Mouse (Mus musculus) G1E (cell line): Measurements from ENCODE around the gene Ctsg. TPM values are rescaled to one million over a fixed set of nuclear protein-coding genes. Genes with fewer than 3 reads are reported as not detected.

Experiments
- ATAC-seq: 2 replicates; pipeline ENCODE4 v1.8.0; 2016; ENCODE audit warnings: mild to moderate bottlenecking; ENCODE audit not compliant: insufficient number of reproducible peaks, poor library complexity, low FRiP score, severe bottlenecking; ENCODE audit errors: extremely low read depth
- DNase-seq: peaks from one replicate; pipeline ENCODE4 v3.0.0; 2012; ENCODE audit warnings: low spot score
- H3K27me3 ChIP-seq: 2 replicates; pipeline ENCODE4 v1.6.1; 2012; ENCODE audit warnings: mild to moderate bottlenecking, low read length, inconsistent platforms; ENCODE audit not compliant: insufficient read depth
- H3K36me3 ChIP-seq: replicated peaks from 2 replicates; pipeline ENCODE3; 2012; ENCODE audit warnings: mild to moderate bottlenecking, inconsistent platforms
- H3K4me1 ChIP-seq: 2 replicates; pipeline ENCODE4 v1.6.1; 2012; ENCODE audit warnings: low read depth, low read length, inconsistent platforms, mixed read lengths; ENCODE audit not compliant: insufficient read depth
- H3K4me3 ChIP-seq: 2 replicates; pipeline ENCODE4 v1.5.1; 2012; ENCODE audit warnings: low read depth, mild to moderate bottlenecking, inconsistent platforms, low read length, moderate library complexity, mixed read lengths
- H3K9me3 ChIP-seq: replicated peaks from 2 replicates; pipeline ENCODE4 v1.6.1; 2012; ENCODE audit warnings: inconsistent platforms
- CTCF ChIP-seq: IDR thresholded peaks from 2 replicates; pipeline ENCODE4 v1.5.1; 2012; ENCODE audit warnings: low read depth, low read length, inconsistent platforms, mixed read lengths
- GATA1 ChIP-seq: IDR thresholded peaks from 2 replicates; pipeline ENCODE4 v1.6.1; 2012; ENCODE audit warnings: borderline replicate concordance, low read length, inconsistent platforms, mixed read lengths
- GATA2 ChIP-seq: IDR thresholded peaks from 2 replicates; pipeline ENCODE4 v1.6.1; 2012; ENCODE audit warnings: low read depth, low read length, inconsistent platforms, borderline replicate concordance
- POLR2AphosphoS5 ChIP-seq: IDR thresholded peaks from 2 replicates; pipeline ENCODE4 v1.6.1; 2012; ENCODE audit warnings: low read depth, low read length, inconsistent platforms; ENCODE audit not compliant: insufficient replicate concordance
- TAL1 ChIP-seq: conservative IDR thresholded peaks from 2 replicates; pipeline ENCODE4 v1.6.1; 2012; ENCODE audit warnings: low read depth, low read length, inconsistent platforms, mixed read lengths
- polyA plus RNA-seq: library from polyadenylated mRNA; stranded (reverse); fragments of >175 nt; gene quantifications from 2 replicates; pipeline ENCODE4 v1.2.3, GENCODE M21; 2012
- total RNA-seq, 2 experiments: library from RNA; stranded (forward) in 1 of 2; stranded (reverse) in 1 of 2; fragments of 200-1000 nt in 1 of 2; fragments of >200 nt in 1 of 2; fragmentation: Nextera tagmentation in 1 of 2; gene quantifications; 2 replicates each; pipeline ENCODE4 v1.2.3; 2014 to 2017

Gene Ctsg
- total and polyA plus RNA-seq, 3 experiments: 0.11 to 0.16 TPM; not detected in 1

GRCm38 (mm10) chr14:56105447-56106180 is 3.2 kb upstream of the Ctsg start:
- H3K4me3 ChIP-seq: no peak overlapping the region
- no peak for ATAC-seq

GRCm38 (mm10) chr14:56105016-56105415 is 2.6 kb upstream of the Ctsg start:
- no peak overlapping the region for H3K4me3 ChIP-seq
- no peak for DNase-seq
- no peaks in the 10 kb centered on the region for H3K36me3 ChIP-seq
- ATAC-seq: no peak
- no peak for TF ChIP-seq GATA2
- TF ChIP-seq TAL1: no peak
- no peak for TF ChIP-seq POLR2AphosphoS5
- TF ChIP-seq CTCF: no peak
- no peaks in the 10 kb centered on the region for H3K9me3 ChIP-seq
- H3K27me3 ChIP-seq: peaks cover 33% of the 10 kb centered on the region
- no peaks in the 10 kb centered on the region for H3K4me1 ChIP-seq

More at GRCm38 (mm10) chr14:56105447-56106180, 3.2 kb upstream of the Ctsg start:
- H3K27me3 ChIP-seq: peaks cover 27% of the 10 kb centered on the region
- no peaks in the 10 kb centered on the region for H3K9me3 ChIP-seq
- DNase-seq: no peak
- no peaks in the 10 kb centered on the region for H3K36me3 ChIP-seq
- no peaks in the 10 kb centered on the region for H3K4me1 ChIP-seq
- TF ChIP-seq TAL1: no peak
- TF ChIP-seq POLR2AphosphoS5: no peak
- TF ChIP-seq CTCF: no peak
- no peak for TF ChIP-seq GATA1
- TF ChIP-seq GATA2: no peak

DNA sequence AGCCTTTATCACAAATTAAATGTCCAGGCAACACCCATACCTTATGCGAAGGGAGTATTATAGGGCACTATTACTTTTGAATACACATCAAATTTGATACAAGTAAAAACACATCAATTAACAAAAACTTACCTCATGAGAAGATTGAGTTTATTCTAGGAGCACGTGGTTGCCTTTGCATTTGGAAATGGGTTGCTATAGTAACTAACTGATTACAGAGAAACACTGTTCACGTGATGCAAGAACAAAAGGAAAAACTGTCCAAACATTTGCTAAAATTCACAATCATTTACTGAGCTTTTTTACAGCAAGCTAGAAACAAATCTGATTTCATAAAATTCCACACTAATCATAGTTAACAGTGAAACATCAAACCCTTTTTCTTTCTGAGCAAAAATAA is 1.1 kb upstream of the Ctsg start:
- TF ChIP-seq POLR2AphosphoS5 (no peak), CTCF (no peak), TAL1 (no peak), GATA1 (no peak), GATA2 (no peak)
- ATAC-seq: no peak
- H3K36me3 ChIP-seq: no peaks in the 10 kb centered on the region

GRCm38 (mm10) chr14:56098940-56099339 is 3.4 kb downstream of the Ctsg start:
- no peaks in the 10 kb centered on the region for H3K4me1 ChIP-seq
- no peaks in the 10 kb centered on the region for H3K9me3 ChIP-seq
- ATAC-seq (no peak), DNase-seq (no peak)
- no peak overlapping the region for H3K4me3 ChIP-seq
- TF ChIP-seq GATA2 (no peak), CTCF (peak; percentile 26; the same call in 1 of the 2 replicates)
- H3K27me3 ChIP-seq: peaks cover 34% of the 10 kb centered on the region
- no peaks in the 10 kb centered on the region for H3K36me3 ChIP-seq

More for the DNA sequence above, 1.1 kb upstream of the Ctsg start:
- H3K9me3 ChIP-seq: no peaks in the 10 kb centered on the region
- H3K4me1 ChIP-seq: no peaks in the 10 kb centered on the region
- DNase-seq: no peak
- no peak overlapping the region for H3K4me3 ChIP-seq
- peaks cover 37% of the 10 kb centered on the region for H3K27me3 ChIP-seq

DNA sequence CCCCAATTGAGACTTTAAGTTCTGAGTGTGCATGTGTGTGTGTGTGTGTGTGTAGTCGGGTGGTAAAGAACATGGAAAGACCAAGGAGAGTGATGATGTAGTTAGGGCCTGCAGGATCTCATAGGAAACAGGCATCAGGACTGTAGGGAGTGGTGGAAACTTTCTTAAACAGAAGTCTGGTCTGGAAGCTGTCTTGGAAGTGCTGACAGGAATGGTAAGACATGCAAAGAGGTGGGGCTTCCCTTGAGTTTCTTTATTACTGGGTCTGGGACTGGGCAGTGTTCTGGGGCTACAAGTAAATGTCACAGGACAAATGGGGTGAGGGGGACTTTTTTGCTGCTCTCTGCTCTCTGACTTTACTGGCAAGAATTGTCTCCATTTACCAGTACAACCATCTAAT is 4.8 kb downstream of the Ctsg start:
- Histone ChIP-seq H3K4me3 (no peak overlapping the region), H3K36me3 (no peaks in the 10 kb centered on the region), H3K4me1 (no peaks in the 10 kb centered on the region), H3K9me3 (no peaks in the 10 kb centered on the region), H3K27me3 (peaks cover 34% of the 10 kb centered on the region)
- ATAC-seq (no peak), DNase-seq (no peak)
- TF ChIP-seq GATA1 (no peak), CTCF (no peak), TAL1 (no peak), POLR2AphosphoS5 (no peak), GATA2 (no peak)

DNA sequence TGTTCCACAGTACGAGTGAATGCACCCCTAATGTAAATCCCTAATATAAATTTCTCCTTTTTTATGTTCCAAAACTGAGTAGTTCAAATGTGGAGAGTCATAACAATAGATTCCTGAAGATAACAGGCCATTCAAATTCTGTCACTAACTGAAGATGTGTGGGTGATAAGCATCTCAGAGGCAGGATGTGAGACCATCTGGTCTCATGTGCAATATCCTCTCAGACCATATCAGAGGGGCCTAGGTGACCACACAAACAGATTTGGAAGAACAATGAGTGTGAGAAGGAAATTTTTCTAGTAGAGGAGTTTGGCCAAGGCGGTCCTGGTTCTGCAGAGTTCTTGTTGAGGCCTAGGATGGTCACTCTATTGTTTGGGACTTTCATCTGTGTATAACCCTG is 9.0 kb downstream of the Ctsg start:
- Histone ChIP-seq H3K4me1 (no peaks in the 10 kb centered on the region), H3K4me3 (no peak overlapping the region), H3K9me3 (no peaks in the 10 kb centered on the region), H3K36me3 (no peaks in the 10 kb centered on the region), H3K27me3 (peaks cover 27% of the 10 kb centered on the region)
- no peak for TF ChIP-seq GATA1
- TF ChIP-seq GATA2: no peak
- no peak for TF ChIP-seq TAL1
- TF ChIP-seq CTCF: no peak
- no peak for TF ChIP-seq POLR2AphosphoS5
- ATAC-seq: no peak
- DNase-seq: no peak
